Mouse (Mus musculus) heart, postnatal 0 days (tissue): ENCODE data around the gene Pdxk.

Source experiments
- CTCF ChIP-seq: IDR thresholded peaks from 2 replicates; pipeline ENCODE4 v1.5.1; 2016; ENCODE audit warnings: antibody characterized with exemption, control low read depth, low read depth
- EP300 ChIP-seq: IDR thresholded peaks from 2 replicates; pipeline ENCODE4 v1.6.1; 2016; ENCODE audit warnings: antibody characterized with exemption, low read depth

DNA sequence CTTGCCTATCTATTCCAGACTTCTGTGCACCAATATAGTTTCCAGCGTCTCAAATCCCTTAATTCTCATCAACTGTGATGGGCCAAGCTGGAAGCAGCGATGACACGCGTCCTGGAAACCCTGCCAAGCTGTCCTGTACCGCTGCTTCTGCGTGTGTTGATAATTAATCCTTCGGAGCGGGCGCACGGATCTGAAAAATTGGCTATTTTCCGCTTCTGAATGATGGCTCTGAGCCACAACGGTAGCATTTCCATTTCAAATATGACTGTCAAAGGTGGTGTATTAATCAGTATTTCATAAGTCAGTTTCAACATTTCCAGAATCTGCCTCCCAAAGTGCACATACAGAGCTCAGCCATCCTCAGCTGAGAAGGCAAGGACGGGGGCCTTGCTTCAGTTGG lies 8.1 kb downstream of the Pdxk start:
- TF ChIP-seq EP300 (no peak), CTCF (no peak)
